Mouse (Mus musculus) adrenal gland (tissue): Measurements from ENCODE around the gene Phc3.

Experiments
- intact Hi-C: fragments of 180-260 bp; cut with DNase I; formaldehyde crosslinking; loops from one replicate; pipeline ENCODE4 v1.15.1; 2025

Phc3 gene

GRCm38 (mm10) chr3:30981616-30982380 lies 12.6 kb upstream of the Phc3 start:
- intact Hi-C loops, result no loop called here

- intact Hi-C loops, result loop anchor here (10.0 kb wide), 1 partner anchor 158 kb away; no protein-coding TSS in a partner anchor
Measured at GRCm38 (mm10) chr3:30976991-30977603, 7.9 kb upstream of the Phc3 start.

- intact Hi-C loops, result loop anchor here (10.0 kb wide), 1 partner anchor 160 kb away; no protein-coding TSS in a partner anchor
Measured at GRCm38 (mm10) chr3:30975102-30975754, 6.0 kb upstream of the Phc3 start.

GRCm38 (mm10) chr3:30968531-30969092 lies 603 bp downstream of the Phc3 start:
- intact Hi-C loops, result loop anchor here (10.0 kb wide), 1 partner anchor 174 kb away; the partner anchor contains the start of gene Sec62

GRCm38 (mm10) chr3:30965644-30966043 lies 3.6 kb downstream of the Phc3 start:
- intact Hi-C loops, result loop anchor here (10.0 kb wide), 1 partner anchor 171 kb away; the partner anchor contains the start of gene Sec62

- intact Hi-C loops, result loop anchor here (10.0 kb wide), 1 partner anchor 169 kb away; the partner anchor contains the start of gene Sec62
Measured at GRCm38 (mm10) chr3:30964216-30964615, 5.0 kb downstream of the Phc3 start.

GRCm38 (mm10) chr3:30963100-30963499 lies 6.1 kb downstream of the Phc3 start:
- intact Hi-C loops, result loop anchor here (10.0 kb wide), 1 partner anchor 168 kb away; the partner anchor contains the start of gene Sec62

- intact Hi-C loops, result loop anchor here (10.0 kb wide), 1 partner anchor 165 kb away; the partner anchor contains the start of gene Sec62
Measured at GRCm38 (mm10) chr3:30959868-30960831, 9.1 kb downstream of the Phc3 start.

GRCm38 (mm10) chr3:30958709-30959108 lies 10.5 kb downstream of the Phc3 start:
- intact Hi-C loops, result no loop called here

- intact Hi-C loops, result no loop called here
Measured at GRCm38 (mm10) chr3:30956327-30956726, 12.9 kb downstream of the Phc3 start.

- intact Hi-C loops, result no loop called here
Measured at GRCm38 (mm10) chr3:30952273-30953070, 16.7 kb downstream of the Phc3 start.

- intact Hi-C loops, result no loop called here
Measured at GRCm38 (mm10) chr3:30951652-30952051, 17.6 kb downstream of the Phc3 start.

- intact Hi-C loops, result no loop called here
Measured at GRCm38 (mm10) chr3:30934384-30934783, 34.8 kb downstream of the Phc3 start.

GRCm38 (mm10) chr3:30929828-30930227 lies 39.4 kb downstream of the Phc3 start:
- intact Hi-C loops, result no loop called here

- intact Hi-C loops, result no loop called here
Measured at GRCm38 (mm10) chr3:30927664-30928063, 41.6 kb downstream of the Phc3 start.

GRCm38 (mm10) chr3:30917160-30917559 lies 52.1 kb downstream of the Phc3 start:
- intact Hi-C loops, result no loop called here

GRCm38 (mm10) chr3:30904658-30905057 lies 64.6 kb downstream of the Phc3 start:
- intact Hi-C loops, result loop anchor here (10.0 kb wide), 1 partner anchor 210 kb away; the partner anchor contains the start of gene Lrrc31

- intact Hi-C loops, result no loop called here
Measured at GRCm38 (mm10) chr3:30899407-30899806, 69.8 kb downstream of the Phc3 start.

GRCm38 (mm10) chr3:30896721-30897120 lies 72.5 kb downstream of the Phc3 start:
- intact Hi-C loops, result no loop called here
